ENCODE assay signal across 8 mouse cellular contexts in genomic region chr4:140957725-140958124, GRCm38 (mm10). TPM values are rescaled to one million over a fixed set of nuclear protein-coding genes. Genes with fewer than 3 reads are reported as not detected.
A peak's percentile ranks its signal among the peaks of the same experiment; 100 is the strongest.
DNase-seq lines count a peak whose midpoint lies in the region; ATAC-seq and TF ChIP-seq lines count a peak whose summit lies in the region.

No protein-coding gene starts in this region.

- H3K4me1 ChIP-seq in embryonic facial prominence, embryonic 15.5 days, result peaks cover 37% of the 10 kb centered on the region
- peaks cover 8% of the 10 kb centered on the region; the same call in 1 of the 2 replicates for H3K4me1 ChIP-seq in liver, adult 2 months (ENCODE audit: control insufficient read depth, insufficient read depth, low read length)

- peak overlapping the region; percentile 29 for H3K9ac ChIP-seq in embryonic facial prominence, embryonic 15.5 days
- H3K9ac ChIP-seq in liver, adult 2 months (ENCODE audit: low read depth, low read length), result peak overlapping the region; percentile 5

- WGBS in embryonic facial prominence, embryonic 15.5 days, result under 1% methylated on average over 13 of the region's 13 CpGs
- WGBS in liver, adult 2 months, result 2% methylated on average over 13 of the region's 13 CpGs

- peak overlapping the region; percentile 49 for H3K4me3 ChIP-seq in embryonic facial prominence, embryonic 15.5 days (replicated peaks)
- H3K4me3 ChIP-seq in liver, adult 2 months (ENCODE audit: insufficient read depth, low read depth, low read length), result peak overlapping the region; percentile 19; the same call in 1 of the 2 replicates

- ATAC-seq in embryonic facial prominence, embryonic 15.5 days (ENCODE audit: insufficient number of reproducible peaks, low FRiP score, low TSS enrichment, low read depth), result peak; percentile 67

- DNase-seq in 416B (ENCODE audit: low read depth), result peak; percentile 73
- DNase-seq in adrenal gland, postnatal 36 days, result peak; percentile 76 to 84
- DNase-seq in heart, adult 9 months (ENCODE audit: low spot score in 2 of 2), result peak; percentile 71 to 80
- DNase-seq in kidney, adult 9 months, result peak; percentile 77
- DNase-seq in liver, adult 2 months (ENCODE audit: extremely low read depth, low read depth, low spot score), result peak; percentile 30
- DNase-seq in monocyte, adult 2 months (ENCODE audit: low read depth in 1 of 2, low spot score in 2 of 2), result peak; percentile 44 to 60
- peak; percentile 76 to 93 for DNase-seq in spleen, postnatal 4 days (ENCODE audit: low spot score in 2 of 2)

- H3K79me2 ChIP-seq in liver, adult 2 months (ENCODE audit: control insufficient read depth, insufficient read depth, low read length), result peaks cover 7% of the 10 kb centered on the region; the same call in 1 of the 2 replicates

- H3K27me3 ChIP-seq in embryonic facial prominence, embryonic 15.5 days, result no peaks in the 10 kb centered on the region
- no peaks in the 10 kb centered on the region for H3K27me3 ChIP-seq in liver, adult 2 months (ENCODE audit: control insufficient read depth, insufficient read depth, low read length)

- peak overlapping the region; percentile 52 for H3K27ac ChIP-seq in embryonic facial prominence, embryonic 15.5 days (replicated peaks)
- H3K27ac ChIP-seq in liver, adult 2 months (replicated peaks; ENCODE audit: insufficient read depth, low read depth, low read length), result no peak overlapping the region

- no peaks in the 10 kb centered on the region for H3K36me3 ChIP-seq in embryonic facial prominence, embryonic 15.5 days
- H3K36me3 ChIP-seq in liver, adult 2 months (ENCODE audit: control insufficient read depth, insufficient read depth, low read length), result no peaks in the 10 kb centered on the region

- no peaks in the 10 kb centered on the region for H3K9me3 ChIP-seq in embryonic facial prominence, embryonic 15.5 days (replicated peaks)

- no peak for TF ChIP-seq POLR2A in liver, adult 2 months (IDR thresholded peaks at IDR 0.05; ENCODE audit: extremely low read depth, insufficient read depth, low read length)

- peak; percentile 98 for TF ChIP-seq CTCF in liver, adult 2 months (IDR thresholded peaks at IDR 0.05; ENCODE audit: low read depth, low read length)

- peak overlapping the region; percentile 82 for H3K4me2 ChIP-seq in embryonic facial prominence, embryonic 15.5 days (replicated peaks)

RNA-seq across cellular contexts. Expression of gene Sdhb, which starts 3.3 kb away (rescaled TPM):
- total RNA-seq in adrenal gland, postnatal 36 days (2021), result 100 to 1,000 TPM; 418 to 498 TPM
- 356 and 362 TPM in 2 replicates for polyA plus RNA-seq in embryonic facial prominence, embryonic 15.5 days (2015; fragmentation: Nextera tagmentation; extraction: Ambion mirVana)
- 479 and 532 TPM in 2 replicates for total RNA-seq in liver, adult 2 months (2014; rRNA removed)
- polyA plus RNA-seq in liver, adult 2 months (2012; rRNA removed), result 324 and 347 TPM in 2 replicates

RNA-seq across cellular contexts. Expression of gene Atp13a2, which starts 28.9 kb away (rescaled TPM):
- 10 to 100 TPM; 33.3 to 34.2 TPM for total RNA-seq in adrenal gland, postnatal 36 days (2021)
- 47.2 and 48.1 TPM in 2 replicates for polyA plus RNA-seq in embryonic facial prominence, embryonic 15.5 days (2015; fragmentation: Nextera tagmentation; extraction: Ambion mirVana)
- 12.9 and 13.3 TPM in 2 replicates for total RNA-seq in liver, adult 2 months (2014; rRNA removed)
- polyA plus RNA-seq in liver, adult 2 months (2012; rRNA removed), result 32.5 and 34.0 TPM in 2 replicates

RNA-seq across cellular contexts. Expression of gene Padi2, which starts 51.6 kb away (rescaled TPM):
- 10 to 100 TPM in 1 of 2 experiments, under 1 TPM in 1; 0.76 to 10.4 TPM for total RNA-seq in adrenal gland, postnatal 36 days (2021)
- polyA plus RNA-seq in embryonic facial prominence, embryonic 15.5 days (2015; fragmentation: Nextera tagmentation; extraction: Ambion mirVana), result 15.3 and 21.4 TPM in 2 replicates
- 0.09 and 0.13 TPM in 2 replicates for total RNA-seq in liver, adult 2 months (2014; rRNA removed)
- 0.21 and 0.25 TPM in 2 replicates for polyA plus RNA-seq in liver, adult 2 months (2012; rRNA removed)

RNA-seq across cellular contexts. Expression of gene Mfap2, which starts 52.5 kb away (rescaled TPM):
- total RNA-seq in adrenal gland, postnatal 36 days (2021), result 10 to 100 TPM in 1 of 2 experiments, 1 to 10 TPM in 1; 8.4 to 10.5 TPM
- polyA plus RNA-seq in embryonic facial prominence, embryonic 15.5 days (2015; fragmentation: Nextera tagmentation; extraction: Ambion mirVana), result 923 and 969 TPM in 2 replicates
- total RNA-seq in liver, adult 2 months (2014; rRNA removed), result 0.18 TPM in 1 of 2 replicates, not detected in the other
- polyA plus RNA-seq in liver, adult 2 months (2012; rRNA removed), result 0.30 and 0.45 TPM in 2 replicates

Comparison
In these comparisons a context has a peak if more than half of its experiments do, and no peak if none do; other contexts are left out.
1. DNase-seq: peak in every context shown above with its lines; median percentile 84 in spleen, postnatal 4 days; 80 in adrenal gland, postnatal 36 days; 77 in kidney, adult 9 months; 76 in heart, adult 9 months; 73 in 416B; 52 in monocyte, adult 2 months; 30 in liver, adult 2 months.